Mouse (Mus musculus): ENCODE results near the gene Pdzd4.

Pdzd4 gene

DNA sequence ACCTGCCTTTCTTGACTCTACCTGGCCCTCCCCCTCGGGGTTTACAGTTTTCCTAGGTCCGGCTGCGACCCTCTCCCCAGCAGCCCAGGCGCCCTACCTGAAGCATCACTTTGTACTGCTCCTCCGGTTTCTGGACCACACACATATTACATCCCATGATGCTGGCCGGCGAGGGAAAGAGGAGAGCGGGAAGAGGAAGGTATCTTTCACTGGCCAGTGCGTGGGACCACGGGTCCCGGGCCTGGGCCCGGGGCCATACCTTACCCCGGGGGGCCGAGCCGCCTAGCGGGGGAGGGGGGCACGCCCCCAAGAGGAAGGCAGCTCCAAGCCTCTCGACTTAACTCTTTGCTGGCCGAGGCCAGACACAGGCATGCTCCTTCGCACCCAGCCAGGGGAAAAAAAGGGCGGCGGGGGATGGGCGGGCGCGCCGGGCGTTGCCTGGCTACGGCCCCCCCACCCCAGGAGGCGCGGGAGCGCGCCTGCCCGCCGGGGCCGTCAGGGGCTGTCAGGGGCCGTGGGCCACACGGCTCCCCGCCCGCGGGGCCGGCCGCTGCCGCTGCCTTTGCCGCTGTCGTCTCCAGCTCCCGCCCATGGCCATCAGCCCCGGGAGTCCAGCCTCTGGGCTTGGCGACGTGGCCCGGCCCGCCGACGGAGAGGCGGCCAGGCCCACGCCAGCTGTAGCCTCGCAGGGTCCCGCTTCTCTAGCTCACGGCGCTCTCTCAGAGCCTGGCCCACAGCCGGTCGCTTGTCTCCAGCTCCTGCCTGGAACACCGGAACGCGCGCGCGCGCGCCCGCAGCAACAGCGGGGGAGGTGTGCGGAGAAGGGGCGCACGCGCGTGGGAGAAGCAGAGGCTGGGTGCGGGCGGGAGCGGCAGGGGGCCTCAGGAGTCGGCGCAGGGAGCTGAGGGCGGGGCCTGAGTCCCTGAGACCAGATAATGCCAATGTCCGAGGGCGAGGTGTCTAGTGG lies at the start of gene Pdzd4:
TSS of gene Pdzd4 (minus strand) at position 785 of the 967 bp plus-strand sequence.
- DNase-seq, result peak; percentile 34 to 41

GRCm38 (mm10) chrX:73871956-73872355 lies 47.2 kb upstream of the Pdzd4 start:
- DNase-seq, result no peak

- DNase-seq, result no peak
Measured at GRCm38 (mm10) chrX:73871474-73871873, 46.7 kb upstream of the Pdzd4 start.

GRCm38 (mm10) chrX:73869334-73869733 lies 44.6 kb upstream of the Pdzd4 start:
- DNase-seq, result no peak

- DNase-seq, result no peak
Measured at GRCm38 (mm10) chrX:73867852-73868251, 43.1 kb upstream of the Pdzd4 start.

- no peak for DNase-seq
Measured at GRCm38 (mm10) chrX:73867256-73867655, 42.5 kb upstream of the Pdzd4 start.

GRCm38 (mm10) chrX:73864692-73865091 lies 39.9 kb upstream of the Pdzd4 start:
- DNase-seq, result no peak

DNA sequence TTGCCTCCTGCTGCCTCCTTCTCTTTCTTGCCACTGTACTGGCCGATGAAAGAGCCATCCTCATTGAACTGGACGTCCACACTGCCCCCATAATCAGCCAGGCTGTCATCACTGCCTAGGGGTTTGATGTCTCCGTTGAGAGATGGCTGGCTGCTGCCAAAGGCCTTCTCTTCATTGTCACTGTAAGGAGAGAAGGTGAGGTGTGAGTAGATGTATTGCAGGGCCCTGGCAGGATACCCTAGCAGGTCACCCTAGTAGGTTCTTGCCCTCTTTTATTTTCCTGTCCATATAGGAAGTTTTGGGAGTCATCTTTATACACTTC lies 30.3 kb upstream of the Pdzd4 start:
- DNase-seq, result no peak

GRCm38 (mm10) chrX:73854326-73855086 lies 29.7 kb upstream of the Pdzd4 start:
- DNase-seq, result no peak

- no peak for DNase-seq
Measured at GRCm38 (mm10) chrX:73836691-73837090, 11.9 kb upstream of the Pdzd4 start.

- DNase-seq, result no peak
Measured at GRCm38 (mm10) chrX:73835731-73836130, 11.0 kb upstream of the Pdzd4 start.

GRCm38 (mm10) chrX:73823747-73824146 lies 1.0 kb downstream of the Pdzd4 start:
- no peak for DNase-seq

- no peak for DNase-seq
Measured at GRCm38 (mm10) chrX:73816596-73817314, 8.0 kb downstream of the Pdzd4 start.

DNA sequence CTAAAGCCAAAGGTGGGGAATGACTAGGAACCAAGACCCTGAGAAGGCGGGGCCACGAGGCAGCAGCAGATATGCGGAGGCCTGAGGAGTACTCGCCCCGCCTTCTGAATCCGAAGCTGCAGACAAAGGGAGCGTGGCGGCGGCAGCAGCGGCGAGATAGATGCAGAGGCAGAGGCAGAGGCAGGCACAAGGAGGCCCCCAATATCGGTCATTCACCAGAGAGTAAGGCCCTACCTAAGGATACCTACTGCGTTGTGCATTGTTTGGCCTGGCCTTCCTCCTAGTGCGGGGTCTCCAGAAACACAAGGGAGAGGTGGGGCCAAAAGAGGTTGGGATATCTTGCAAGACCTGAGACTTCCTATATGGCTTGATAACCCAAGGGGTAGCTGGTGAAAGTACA lies 9.7 kb downstream of the Pdzd4 start:
- no peak for DNase-seq

- no peak for DNase-seq
Measured at GRCm38 (mm10) chrX:73805814-73806213, 19.0 kb downstream of the Pdzd4 start.

DNA sequence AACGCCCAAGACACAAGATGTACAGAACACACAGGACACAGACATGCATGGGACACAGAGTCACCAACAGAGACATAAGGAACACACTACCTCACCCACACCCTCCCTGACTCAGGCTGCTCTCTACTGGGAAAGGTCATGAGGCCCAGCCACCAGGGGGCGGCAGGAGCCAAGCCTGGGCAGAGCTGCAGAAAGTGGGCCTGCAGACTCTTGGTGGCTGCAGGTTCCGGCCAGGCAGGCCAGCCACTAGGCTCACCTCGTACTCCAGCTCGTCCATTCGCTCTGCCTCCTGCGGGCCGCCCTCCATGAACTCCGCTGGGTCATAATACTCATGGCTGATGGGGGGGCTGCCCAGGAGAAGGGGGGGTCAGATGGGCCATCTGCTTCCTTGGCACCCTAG lies 26.3 kb downstream of the Pdzd4 start:
- DNase-seq, result peak; percentile 36 to 46

DNA sequence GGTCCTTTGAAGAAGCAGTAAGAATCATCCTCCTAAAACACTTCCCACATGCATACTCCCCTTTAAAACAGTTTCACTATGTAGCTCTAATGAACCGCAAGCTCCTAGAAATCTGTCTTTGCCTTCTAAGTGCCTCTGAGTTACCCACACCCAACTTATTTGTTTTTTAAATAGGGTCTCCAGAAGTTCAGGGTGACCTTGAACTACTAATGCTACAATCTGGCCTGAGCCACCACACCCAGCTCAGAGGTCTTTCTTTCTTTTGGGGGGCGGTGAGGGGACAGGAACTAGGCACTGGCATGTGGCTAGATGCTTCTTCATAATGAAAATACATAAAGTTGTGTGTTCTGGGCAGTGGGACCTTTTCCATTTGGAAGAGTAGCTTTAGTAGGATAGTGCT lies 27.3 kb downstream of the Pdzd4 start:
- DNase-seq, result no peak

DNA sequence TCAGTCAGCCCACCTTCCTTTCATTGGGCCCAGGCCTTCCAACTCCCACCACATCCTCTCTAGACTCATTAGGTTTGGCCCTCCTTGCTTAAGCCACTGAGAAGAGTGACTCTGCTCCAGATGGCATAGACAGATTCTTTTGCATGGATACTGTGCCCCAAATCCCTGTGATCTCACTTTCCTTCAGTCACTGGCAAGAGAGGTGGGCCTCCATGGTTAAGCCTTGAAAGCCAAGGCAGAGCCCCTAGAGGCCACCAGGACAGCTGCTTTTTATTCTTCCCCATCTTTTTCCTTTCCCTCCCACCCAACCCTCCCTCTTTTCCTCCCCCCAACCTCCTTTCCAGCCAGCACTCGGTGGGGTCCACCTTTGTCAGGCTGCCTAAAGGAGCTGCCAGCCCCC lies 31.3 kb downstream of the Pdzd4 start:
- no peak for DNase-seq

- DNase-seq, result no peak
Measured at GRCm38 (mm10) chrX:73793039-73793438, 31.7 kb downstream of the Pdzd4 start.

DNA sequence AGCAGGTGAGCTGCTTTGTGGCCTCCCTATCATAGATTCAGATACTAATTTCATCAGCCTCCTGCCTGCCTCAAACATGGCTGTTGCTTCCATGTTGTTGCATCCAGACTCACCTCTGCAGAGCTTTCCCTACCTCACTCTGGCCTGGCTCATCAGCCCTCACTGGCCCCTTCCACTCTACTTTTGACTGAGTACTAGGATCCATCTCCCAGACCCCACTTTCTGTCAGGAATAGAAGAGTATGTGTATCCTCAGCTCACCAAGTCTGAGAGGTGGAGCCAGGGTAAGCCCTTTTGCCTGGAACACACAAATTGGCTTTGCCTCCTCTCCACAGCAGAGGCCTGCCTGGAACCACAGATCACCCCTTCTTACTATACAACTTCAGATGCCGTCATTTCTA lies 36.3 kb downstream of the Pdzd4 start:
- DNase-seq, result no peak

GRCm38 (mm10) chrX:73787225-73787558 lies 37.6 kb downstream of the Pdzd4 start:
- no peak for DNase-seq

DNA sequence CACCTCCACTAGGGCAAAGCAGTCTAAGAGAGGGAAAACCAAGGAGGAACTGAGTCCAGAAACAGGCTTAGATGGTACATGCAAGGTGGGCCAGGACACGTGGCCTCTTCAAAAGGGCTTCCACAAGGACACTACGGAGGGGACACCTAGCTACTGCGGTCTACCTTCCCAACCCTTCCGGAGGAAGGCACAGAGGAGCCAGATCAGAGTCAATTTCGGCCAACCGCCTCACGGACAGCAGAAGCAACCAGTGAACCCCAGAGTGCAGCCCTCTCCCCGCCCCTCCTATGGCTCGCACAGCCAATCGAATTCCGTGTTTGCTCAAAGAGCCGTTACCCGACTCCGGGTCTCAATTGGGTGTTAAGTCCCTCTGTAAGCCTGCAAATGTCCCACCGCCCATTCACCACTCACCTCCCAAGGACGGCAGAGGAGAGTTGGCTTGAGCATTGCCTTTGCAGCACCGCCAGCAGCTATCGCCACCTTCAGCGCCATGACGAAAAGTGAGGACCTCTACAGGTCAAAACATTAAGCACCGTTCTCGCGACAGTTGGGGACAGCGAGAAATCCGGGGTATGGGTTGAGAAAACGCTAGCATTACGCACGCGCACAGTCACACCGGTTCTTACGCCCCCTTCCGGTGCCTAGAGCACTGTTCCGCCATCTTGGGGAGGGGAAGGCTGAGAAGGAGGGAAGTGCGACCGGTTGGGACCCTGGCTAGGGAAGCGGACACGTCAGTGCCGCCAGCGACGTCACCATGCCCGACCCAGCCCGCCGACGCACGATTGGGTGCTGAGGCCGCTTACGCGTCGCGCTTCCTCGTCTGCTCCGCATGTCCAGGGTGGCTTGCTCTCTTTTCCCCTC lies 38.2 kb downstream of the Pdzd4 start, which contains the start of the genes Idh3g and Ssr4:
TSS of gene Idh3g (minus strand) at position 534 of the 861 bp plus-strand sequence.
TSS of gene Ssr4 (plus strand) at position 665 of the 861 bp plus-strand sequence.
- peak; percentile 87 to 93 for DNase-seq

Data from thymus, adult 18-20 months (tissue).